In the genomic region with DNA sequence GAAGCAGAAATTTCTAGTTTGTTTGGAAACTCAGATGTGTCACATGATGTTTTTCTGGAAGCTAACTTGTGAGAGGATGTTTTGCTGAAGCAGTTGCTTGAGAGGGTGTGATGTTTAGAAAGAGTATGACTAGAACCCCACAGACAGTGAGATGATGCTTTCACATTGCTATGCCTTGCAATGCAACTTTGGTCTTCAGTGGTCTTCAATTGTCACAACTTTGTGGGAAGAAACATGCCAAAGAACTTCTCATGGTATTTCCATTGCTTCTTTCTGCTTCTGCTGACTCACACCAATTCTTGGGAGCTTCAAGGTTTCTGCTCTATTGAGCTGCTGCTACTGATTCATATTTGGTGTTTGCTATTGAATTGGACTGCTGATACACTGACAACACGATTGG, we compare ENCODE assay signal across 12 mouse cellular contexts.
"Had no signal": no experiment of that assay in that cellular context is flagged by ENCODE, and none has a peak within 500 bp of the region (broad histone marks: within the 10 kb centered on the region; RNA-seq: fewer than 3 reads in every experiment).

No protein-coding gene starts in this region.

- DNase-seq: left cerebral cortex, postnatal 4 days; liver; liver, embryonic 13.5 days; liver, postnatal 0 days; lung, adult 18-20 months; lung, adult 2 months; lung, embryonic 14.5 days; lung, postnatal 10 days; lung, postnatal 14 days; lung, postnatal 36 days; lung, postnatal 4 days; midbrain, embryonic 14.5 days had no signal
